In genomic region chr16:20098866-20099629, GRCm38 (mm10) we compare ENCODE assay signal across 9 mouse cellular contexts. TPM values are rescaled to one million over a fixed set of nuclear protein-coding genes. Genes with fewer than 3 reads are reported as not detected.
DNase-seq lines count a peak whose midpoint lies in the region; ATAC-seq and TF ChIP-seq lines count a peak whose summit lies in the region.
"Had no signal": no experiment of that assay in that cellular context is flagged by ENCODE, and none has a peak within 500 bp of the region (broad histone marks: within the 10 kb centered on the region; RNA-seq: fewer than 3 reads in every experiment).

No protein-coding gene starts in this region.

- peaks cover 11% of the 10 kb centered on the region for H3K79me2 ChIP-seq in myocyte (ENCODE audit: control insufficient read depth, insufficient read depth)

- H3K27me3 ChIP-seq in spleen, adult 2 months (ENCODE audit: control insufficient read depth, insufficient read depth, low read length), result no peaks in the 10 kb centered on the region
- H3K27me3 ChIP-seq in myocyte (ENCODE audit: control insufficient read depth, insufficient read depth, insufficient read length), result no peaks in the 10 kb centered on the region
- H3K27me3 ChIP-seq: CH12.LX had no signal

- TF ChIP-seq CTCF in spleen, adult 2 months (IDR thresholded peaks at IDR 0.05; ENCODE audit: extremely low read depth, insufficient read depth, insufficient read length, insufficient replicate concordance), result peak; percentile 3; the same call in 1 of the 2 replicates

- 76% methylated on average over 6 of the region's 6 CpGs for WGBS in spleen, adult 2 months

- H3K36me3 ChIP-seq in spleen, adult 2 months (ENCODE audit: control insufficient read depth, insufficient read depth, low read length), result peaks cover 9% of the 10 kb centered on the region
- peaks cover 7% of the 10 kb centered on the region for H3K36me3 ChIP-seq in myocyte (ENCODE audit: control insufficient read depth, insufficient read depth)

- peak overlapping the region; percentile 68 for H3K4me2 ChIP-seq in myocyte (ENCODE audit: low read depth)

- peaks cover 2% of the 10 kb centered on the region for H3K4me1 ChIP-seq in spleen, adult 2 months (ENCODE audit: control insufficient read depth, insufficient read depth, insufficient read length)

- DNase-seq in cerebellum, adult 11 months, result peak; percentile 17
- DNase-seq in spleen, adult 2 months (ENCODE audit: low read depth in 1 of 2, low spot score in 2 of 2), result no peak
- DNase-seq in spleen, adult 12 weeks (ENCODE audit: low spot score), result no peak
- peak; percentile 26 for DNase-seq in kidney, postnatal 10 days
- DNase-seq in layer of hippocampus, adult 11-12 months (ENCODE audit: low spot score), result no peak
- DNase-seq in gastrocnemius, postnatal 10 days, result no peak

- TF ChIP-seq POLR2A in spleen, adult 2 months (IDR thresholded peaks at IDR 0.05; ENCODE audit: low read depth, low read length), result no peak
- TF ChIP-seq POLR2A in myocyte (IDR thresholded peaks at IDR 0.05; ENCODE audit: insufficient read length, low read depth), result no peak

- 0 out of 2 replicates have a peak overlapping the region, but pooled peaks have one; percentile 21 for H3K27ac ChIP-seq in spleen, adult 2 months (ENCODE audit: insufficient read depth, low read length)

- ATAC-seq in cerebellum, adult (ENCODE audit: insufficient number of reproducible peaks, low FRiP score, low TSS enrichment), result no peak

- H3K4me3 ChIP-seq in spleen, adult 2 months (ENCODE audit: extremely low read depth, insufficient read depth, insufficient read length), result peak overlapping the region; percentile 17; the same call in 1 of the 2 replicates
- H3K4me3 ChIP-seq in myocyte, result peak overlapping the region; percentile 47

- H3ac ChIP-seq in myocyte (ENCODE audit: control insufficient read depth, insufficient read length), result no peak overlapping the region

TF ChIP-seq in myocyte, 11 proteins besides CTCF, POLR2A, EP300 and RAD21:
- TF ChIP-seq CEBPB (IDR thresholded peaks at IDR 0.05; ENCODE audit: insufficient read depth, poor library complexity, severe bottlenecking), result no peak
- no peak for TF ChIP-seq SRF (IDR thresholded peaks at IDR 0.05; ENCODE audit: control insufficient read depth, insufficient read length, low read depth)

RNA-seq across cellular contexts. Expression of gene Klhl24, which starts 1.7 kb away (rescaled TPM):
- polyA plus RNA-seq in spleen, adult 2 months (2012; rRNA removed), result 12.1 and 15.1 TPM in 2 replicates
- 11.3 TPM for polyA plus RNA-seq in myocyte (2012; fragmentation: generic; extraction: Trizol)
- 100 to 1,000 TPM; 189 to 190 TPM for total RNA-seq in gastrocnemius, postnatal 10 days (2021)

RNA-seq across cellular contexts. Expression of gene Yeats2, which starts 41.8 kb away (rescaled TPM):
- 12.5 and 16.7 TPM in 2 replicates for polyA plus RNA-seq in spleen, adult 2 months (2012; rRNA removed)
- polyA plus RNA-seq in myocyte (2012; fragmentation: generic; extraction: Trizol), result 6.4 TPM
- total RNA-seq in gastrocnemius, postnatal 10 days (2021), result 10 to 100 TPM; 18.1 to 29.7 TPM

Comparison
In these comparisons a context has a peak if more than half of its experiments do, and no peak if none do; other contexts are left out.
1. DNase-seq: peak in cerebellum, adult 11 months (single experiment) and kidney, postnatal 10 days (single experiment); none in spleen, adult 2 months (0 of 2), spleen, adult 12 weeks (single experiment), layer of hippocampus, adult 11-12 months (single experiment) and gastrocnemius, postnatal 10 days (single experiment).